Mouse (Mus musculus) inflammation-experienced regulatory T-cells, adult 6 months (primary cell): ENCODE results near the gene 4921524J17Rik. TPM values are rescaled to one million over a fixed set of nuclear protein-coding genes. Genes with fewer than 3 reads are reported as not detected.

Source experiments
- ATAC-seq: one replicate; pipeline ENCODE4 v1.8.0; 2017
- polyA plus RNA-seq, 3 experiments: library from polyadenylated mRNA; unstranded; fragments of 100-300 nt; shearing (Covaris generic); gene quantifications; one replicate each; pipeline ENCODE4 v1.2.1; 2017

The 4921524J17Rik gene
- polyA plus RNA-seq, 3 experiments from 2014 or later, result 76.4 to 84.3 (median 77.7) TPM

GRCm38 (mm10) chr8:85380123-85380823, 52.4 kb downstream of the 4921524J17Rik start:
- ATAC-seq, result no peak

DNA sequence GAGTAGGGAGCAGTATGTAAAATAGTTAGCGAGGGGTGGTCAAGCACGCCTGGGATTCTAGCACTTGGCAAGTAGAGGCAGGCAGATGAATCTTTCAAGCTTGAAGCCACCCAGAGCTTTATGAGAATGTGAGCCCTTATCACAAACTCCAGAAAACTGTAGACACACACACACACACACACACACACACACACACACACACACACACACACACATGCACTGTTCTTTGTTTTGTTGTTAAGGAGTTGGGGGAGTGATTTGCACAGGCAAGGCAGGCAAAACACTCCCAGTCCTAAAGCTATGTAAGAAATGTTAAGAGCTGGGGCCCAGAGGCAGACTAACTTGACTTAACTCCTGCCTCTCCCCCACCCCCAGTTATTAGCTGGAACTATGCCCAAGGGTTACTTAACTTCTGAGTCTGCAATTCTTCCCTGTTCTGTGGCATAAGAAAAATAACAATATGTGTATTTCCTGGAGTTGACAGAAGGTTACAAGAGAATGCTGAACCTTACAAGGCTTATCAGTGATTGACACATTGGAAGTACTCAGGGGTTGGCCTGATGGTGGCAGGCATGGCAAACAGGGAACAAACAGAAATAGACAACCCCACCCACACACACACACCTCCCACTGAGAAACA, 53.4 kb downstream of the 4921524J17Rik start:
- ATAC-seq, result no peak

- no peak for ATAC-seq
Measured at GRCm38 (mm10) chr8:85376516-85376915, 56.1 kb downstream of the 4921524J17Rik start.

- ATAC-seq, result no peak
Measured at GRCm38 (mm10) chr8:85374286-85374685, 58.3 kb downstream of the 4921524J17Rik start.

- no peak for ATAC-seq
Measured at GRCm38 (mm10) chr8:85373435-85374039, 59.1 kb downstream of the 4921524J17Rik start.

GRCm38 (mm10) chr8:85372465-85372839, 60.2 kb downstream of the 4921524J17Rik start:
- ATAC-seq, result no peak

GRCm38 (mm10) chr8:85371736-85372464, 60.7 kb downstream of the 4921524J17Rik start:
- ATAC-seq, result no peak

- ATAC-seq, result no peak
Measured at GRCm38 (mm10) chr8:85365176-85365575, 67.5 kb downstream of the 4921524J17Rik start.

GRCm38 (mm10) chr8:85364628-85365027, 68.0 kb downstream of the 4921524J17Rik start:
- ATAC-seq, result no peak

DNA sequence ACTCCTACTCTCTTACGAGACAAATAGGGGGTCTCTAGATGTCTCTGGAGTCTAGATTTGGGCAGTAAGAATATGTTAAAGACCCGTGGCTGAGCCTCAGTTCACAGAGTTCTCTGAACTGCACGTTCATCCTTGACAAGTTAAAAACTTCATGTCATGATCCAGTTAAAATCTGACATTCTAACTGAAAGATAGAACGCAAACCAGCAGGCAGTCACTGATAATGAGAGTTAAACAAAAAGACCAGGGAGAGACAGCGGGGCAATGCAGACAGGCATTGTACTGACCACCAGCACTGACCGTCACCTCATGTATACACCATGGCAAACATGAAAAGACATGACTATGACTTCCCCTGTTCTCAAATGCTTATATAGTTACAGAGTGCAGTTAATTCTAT, 69.2 kb downstream of the 4921524J17Rik start:
- no peak for ATAC-seq

- no peak for ATAC-seq
Measured at GRCm38 (mm10) chr8:85362211-85362610, 70.4 kb downstream of the 4921524J17Rik start.

Other genes with a start within 250 kb of the 4921524J17Rik start
- not detected for gene Olfr371, start 206.8 kb downstream of the 4921524J17Rik start, polyA plus RNA-seq
- 100 to 1,000 TPM in 1 of 3 experiments, 10 to 100 TPM in 2; 36.0 to 103 (median 39.3) TPM for gene Orc6, start 133.2 kb downstream of the 4921524J17Rik start, polyA plus RNA-seq
- 100 to 1,000 TPM in 2 of 3 experiments, 10 to 100 TPM in 1; 96.6 to 143 (median 113) TPM for gene Vps35, start 133.0 kb downstream of the 4921524J17Rik start, polyA plus RNA-seq
- gene Mylk3, start 46.5 kb downstream of the 4921524J17Rik start, polyA plus RNA-seq, result not detected
- under 1 TPM; 0.21 to 0.43 (median 0.25) TPM for gene Gpt2, start 59.7 kb upstream of the 4921524J17Rik start, polyA plus RNA-seq
- gene Dnaja2, start 122.5 kb upstream of the 4921524J17Rik start, polyA plus RNA-seq, result 100 to 1,000 TPM; 155 to 203 (median 157) TPM